Mouse (Mus musculus) spleen, adult 12 weeks (tissue): ENCODE measurements around the gene Kif2a.
"Not testable (repeated sequence)": the region's sequence is repeated elsewhere in the genome, so short reads cannot be mapped to it uniquely, and the experiment has no call there.

ENCODE experiments used
- DNase-seq: peaks from one replicate; pipeline ENCODE4 v3.0.0; 2022; ENCODE audit warnings: low spot score

The Kif2a gene

GRCm38 (mm10) chr13:106936256-106937137 lies 85.4 kb downstream of the Kif2a start, which contains the start of gene Ipo11:
Ipo11 (minus strand) TSS chr13:106936958.
- DNase-seq = peak; percentile 74

GRCm38 (mm10) chr13:106935871-106936255 lies 86.1 kb downstream of the Kif2a start:
- no peak for DNase-seq

GRCm38 (mm10) chr13:106929201-106929600 lies 92.7 kb downstream of the Kif2a start:
- DNase-seq = no peak

DNA sequence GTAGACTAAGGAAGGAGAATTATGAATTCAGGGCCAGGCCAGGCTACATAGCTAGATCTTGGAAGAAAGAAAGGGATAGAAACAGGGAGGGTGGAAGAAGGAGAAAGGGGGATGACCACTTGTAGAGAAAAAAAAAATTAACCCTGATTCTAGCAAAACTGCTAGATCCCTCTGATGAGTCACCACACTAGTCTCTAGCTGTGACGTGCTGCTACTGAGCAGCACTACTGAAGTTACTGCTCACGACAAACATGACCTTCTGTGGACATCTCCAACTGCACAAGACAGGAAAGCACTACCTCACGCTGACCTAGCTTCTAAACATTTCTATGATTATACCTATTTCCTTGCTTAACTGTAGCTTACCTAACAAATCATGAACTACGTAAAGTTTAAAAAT lies 93.6 kb downstream of the Kif2a start:
- no peak for DNase-seq

- not testable (repeated sequence) for DNase-seq
These were observed 96.0 kb downstream of the Kif2a start for GRCm38 (mm10) chr13:106925921-106926320.

DNA sequence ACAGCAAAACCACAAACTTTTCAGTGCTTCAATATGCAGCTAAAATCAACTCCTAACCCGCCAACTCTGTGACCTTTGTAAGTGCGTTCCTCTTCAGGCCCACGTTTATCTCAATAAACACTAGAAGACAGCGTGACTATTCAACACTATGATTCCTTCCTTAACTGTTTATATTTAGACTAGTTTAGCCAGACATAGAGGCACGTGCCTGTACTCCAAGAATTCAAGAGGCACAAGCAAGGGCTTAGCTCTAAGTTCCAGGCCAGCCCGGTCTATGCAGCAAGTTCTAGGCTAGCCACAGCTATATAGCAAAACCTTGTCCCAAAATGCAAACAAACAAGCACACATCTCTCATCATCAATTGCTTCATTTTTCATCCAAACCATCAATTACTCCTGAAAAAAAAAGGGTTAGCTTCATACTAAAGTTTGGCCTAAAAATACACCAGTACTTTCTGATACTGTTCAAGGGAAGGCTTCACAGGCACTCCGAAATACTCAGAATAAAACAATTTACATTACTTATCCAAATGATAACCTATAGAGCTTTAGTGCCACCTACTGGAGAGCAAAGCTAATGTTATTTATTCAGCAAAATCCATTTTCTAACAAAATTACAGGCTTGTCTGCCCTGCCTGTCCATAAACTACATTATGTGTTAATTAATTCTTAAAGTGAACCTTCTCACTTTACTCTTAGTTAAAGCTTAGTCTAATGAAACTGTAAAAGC lies 103.4 kb downstream of the Kif2a start:
- no peak for DNase-seq

- no peak for DNase-seq
These were observed 108.7 kb downstream of the Kif2a start for GRCm38 (mm10) chr13:106913125-106913736.

GRCm38 (mm10) chr13:106910096-106910495 lies 111.8 kb downstream of the Kif2a start:
- DNase-seq = no peak
